Mouse (Mus musculus) ES-Bruce4 (cell line): ENCODE measurements at regions not wholly inside any gene's neighbourhood (a gene's known extent, or its start where the extent isn't known, plus 50 kb on each side); places are given as distances from the start of the nearest gene placed in this dataset.

Experiments used
- CTCF ChIP-seq: IDR thresholded peaks from one replicate; pipeline ENCODE4 v1.8.1; 2011; ENCODE audit warnings: low read depth, low read length
- EP300 ChIP-seq: IDR thresholded peaks from 2 replicates; pipeline ENCODE4 v1.6.1; 2011; ENCODE audit warnings: low read depth, low read length; ENCODE audit not compliant: insufficient read depth
- POLR2A ChIP-seq: IDR thresholded peaks from one replicate; pipeline ENCODE4 v1.8.1; 2011; ENCODE audit warnings: low read length; ENCODE audit not compliant: insufficient read depth

DNA sequence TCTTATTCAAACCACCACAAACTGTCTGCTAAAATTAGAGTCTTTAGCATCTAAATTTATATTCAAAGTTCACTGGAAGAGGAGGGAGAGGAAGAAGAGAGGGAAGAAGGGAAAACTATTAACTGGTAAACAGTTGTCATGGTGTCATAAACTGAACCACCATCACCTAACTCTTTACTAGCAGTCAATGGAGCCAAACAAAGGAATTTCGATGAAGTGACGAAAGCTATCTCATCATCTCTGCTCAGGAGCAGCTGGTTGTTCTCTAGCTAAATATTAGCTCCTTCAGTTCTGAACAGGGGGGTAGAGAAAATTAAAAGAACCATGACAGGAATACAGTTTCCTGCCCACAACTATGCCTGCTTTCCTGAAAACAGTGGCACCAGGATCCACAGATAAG, 608.9 kb upstream of the Map3k7 start:
- TF ChIP-seq POLR2A (no peak), CTCF (no peak), EP300 (no peak)
